Comparison of ENCODE assay signal across 11 mouse cellular contexts in the genomic region with DNA sequence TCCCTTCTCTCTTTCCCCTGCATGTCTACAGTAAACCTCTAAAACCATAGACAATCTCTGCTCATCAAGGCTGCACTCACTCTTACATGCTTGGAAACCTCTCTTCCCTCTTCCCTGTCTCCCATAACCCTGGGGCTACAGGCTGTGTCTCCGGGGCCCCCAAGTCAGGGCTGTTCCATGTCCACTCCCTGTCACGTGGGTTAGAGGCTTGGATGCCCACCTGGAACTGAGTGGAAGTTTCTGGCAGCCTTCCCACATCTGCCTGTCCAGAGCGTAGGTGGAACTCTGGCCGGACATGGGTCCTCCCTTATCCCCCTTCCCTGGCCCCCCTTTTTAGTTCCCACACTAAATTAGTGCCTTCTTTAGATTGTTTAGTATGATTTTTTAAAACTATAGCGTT. TPM values are rescaled to one million over a fixed set of nuclear protein-coding genes. Genes with fewer than 3 reads are reported as not detected.
A peak's percentile ranks its signal among the peaks of the same experiment; 100 is the strongest.
DNase-seq lines count a peak whose midpoint lies in the region; ATAC-seq and TF ChIP-seq lines count a peak whose summit lies in the region.
"Not testable (repeated sequence)": the region's sequence is repeated elsewhere in the genome, so short reads cannot be mapped to it uniquely, and the experiment has no call there.
"Had no signal": no experiment of that assay in that cellular context is flagged by ENCODE, and none has a peak within 500 bp of the region (broad histone marks: within the 10 kb centered on the region; RNA-seq: fewer than 3 reads in every experiment).

No protein-coding gene starts in this region.

- DNase-seq in kidney, postnatal 0 days (ENCODE audit: low spot score): not testable (repeated sequence)

- not testable (repeated sequence) for H3K9ac ChIP-seq in kidney, embryonic 14.5 days (ENCODE audit: low read depth, low read length); kidney, embryonic 15.5 days; kidney, embryonic 16.5 days (replicated peaks; ENCODE audit: low read length); kidney, postnatal 0 days (ENCODE audit: low read depth, low read length)

- WGBS in kidney, embryonic 14.5 days: no CpG with 5 or more reads among the region's 5 CpGs
- no CpG with 5 or more reads among the region's 5 CpGs for WGBS in kidney, embryonic 15.5 days
- no CpG with 5 or more reads among the region's 5 CpGs for WGBS in kidney, embryonic 16.5 days
- no CpG with 5 or more reads among the region's 5 CpGs for WGBS in kidney, postnatal 0 days

- not testable (repeated sequence) for H3K4me2 ChIP-seq in kidney, embryonic 14.5 days (replicated peaks; ENCODE audit: low read depth, low read length); kidney, embryonic 15.5 days; kidney, embryonic 16.5 days (replicated peaks; ENCODE audit: low read depth, low read length); kidney, postnatal 0 days (ENCODE audit: low read length)

- H3K4me1 ChIP-seq in kidney, embryonic 14.5 days (ENCODE audit: control insufficient read depth, insufficient read depth, low read length); kidney, embryonic 15.5 days; kidney, embryonic 16.5 days (ENCODE audit: insufficient read depth, low read length); kidney, postnatal 0 days (replicated peaks; ENCODE audit: insufficient read depth, low read length): not testable (repeated sequence)

- H3K9me3 ChIP-seq in kidney, embryonic 14.5 days (ENCODE audit: control insufficient read depth, low read length); kidney, embryonic 15.5 days (replicated peaks); kidney, embryonic 16.5 days (ENCODE audit: low read length); kidney, postnatal 0 days (replicated peaks; ENCODE audit: low read length): not testable (repeated sequence)

- TF ChIP-seq CTCF in kidney, postnatal 0 days (IDR thresholded peaks at IDR 0.05; ENCODE audit: low read depth): not testable (repeated sequence)

- ATAC-seq in kidney, embryonic 14.5 days (ENCODE audit: low FRiP score, low TSS enrichment): peak; percentile 73
- peak; percentile 69 for ATAC-seq in kidney, embryonic 15.5 days (replicated peaks; ENCODE audit: low FRiP score)
- ATAC-seq in kidney, embryonic 16.5 days (ENCODE audit: low FRiP score, low TSS enrichment): peak; percentile 63; the same call in 1 of the 2 replicates
- peak; percentile 66 for ATAC-seq in kidney, postnatal 0 days (replicated peaks; ENCODE audit: low FRiP score, low read depth)

- not testable (repeated sequence) for H3K27me3 ChIP-seq in kidney, embryonic 14.5 days (ENCODE audit: control insufficient read depth, insufficient read depth, low read length); kidney, embryonic 15.5 days; kidney, embryonic 16.5 days (ENCODE audit: insufficient read depth, low read length); kidney, postnatal 0 days (ENCODE audit: insufficient read depth, low read length)

- H3K4me3 ChIP-seq in kidney, embryonic 14.5 days (ENCODE audit: low read length); kidney, embryonic 15.5 days (replicated peaks); kidney, embryonic 16.5 days (ENCODE audit: low read length); kidney, postnatal 0 days (replicated peaks; ENCODE audit: low read depth, low read length): not testable (repeated sequence)

- H3K27ac ChIP-seq in kidney, embryonic 14.5 days (ENCODE audit: low read depth, low read length); kidney, embryonic 15.5 days; kidney, embryonic 16.5 days (ENCODE audit: low read length); kidney, postnatal 0 days: not testable (repeated sequence)

- H3K36me3 ChIP-seq in kidney, embryonic 14.5 days (ENCODE audit: control insufficient read depth, insufficient read depth, low read length); kidney, embryonic 15.5 days; kidney, embryonic 16.5 days (ENCODE audit: insufficient read depth, low read length); kidney, postnatal 0 days (ENCODE audit: insufficient read depth, low read length): not testable (repeated sequence)

RNA-seq across cellular contexts. Expression of gene Vmn2r21, which starts 55.2 kb away (rescaled TPM):
- polyA plus RNA-seq in kidney, embryonic 14.5 days (2014; fragmentation: Nextera tagmentation; extraction: Ambion mirVana): not detected in 2 replicates
- not detected in 2 replicates for polyA plus RNA-seq in kidney, embryonic 15.5 days (2015; fragmentation: Nextera tagmentation; extraction: Ambion mirVana)
- polyA plus RNA-seq in kidney, embryonic 16.5 days (2015; fragmentation: Nextera tagmentation; extraction: Ambion mirVana): not detected in 2 replicates
- not detected in 2 replicates for polyA plus RNA-seq in kidney, postnatal 0 days (2015; fragmentation: Nextera tagmentation; extraction: Ambion mirVana)
- polyA plus RNA-seq: activated CD4-positive, CD25-positive, alpha-beta regulatory T cell, adult 4 months; adrenal gland, adult 2 months; brain, embryonic 14.5 days; C2C12; CD4-positive, CD25-positive, alpha-beta regulatory T cell, adult 4 months; G1E; Patski had no signal
